8 mouse cellular contexts compared by ENCODE assay signal in the genomic region with DNA sequence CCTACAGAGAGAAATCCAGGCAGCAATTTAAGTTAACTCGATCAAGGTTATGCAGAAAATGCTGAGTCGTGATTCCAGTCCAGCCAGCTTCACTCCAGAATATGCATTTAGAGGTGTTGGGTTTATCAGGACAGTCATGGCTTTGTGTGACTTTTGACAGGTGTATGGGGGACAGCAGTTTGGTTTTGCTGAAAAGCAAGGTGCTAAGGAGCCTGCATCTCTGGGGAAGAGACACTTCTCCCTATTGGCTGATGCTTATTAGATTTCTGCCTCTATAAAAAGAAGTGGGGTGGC. TPM values are rescaled to one million over a fixed set of nuclear protein-coding genes. Genes with fewer than 3 reads are reported as not detected.
DNase-seq lines count a peak whose midpoint lies in the region; ATAC-seq and TF ChIP-seq lines count a peak whose summit lies in the region.

No protein-coding gene starts in this region.

- H3K4me2 ChIP-seq in CH12.LX (ENCODE audit: insufficient read depth, low read depth, poor library complexity, severe bottlenecking) = no peak overlapping the region; the same call in 1 of the 2 replicates
- H3K4me2 ChIP-seq in forebrain, embryonic 15.5 days (replicated peaks) = peak overlapping the region; percentile 97
- H3K4me2 ChIP-seq in liver, embryonic 12.5 days = peak overlapping the region; percentile 99

- H3K27me3 ChIP-seq in CH12.LX (replicated peaks) = peaks cover 8% of the 10 kb centered on the region
- H3K27me3 ChIP-seq in forebrain, embryonic 15.5 days = no peaks in the 10 kb centered on the region
- peaks cover 18% of the 10 kb centered on the region for H3K27me3 ChIP-seq in liver, embryonic 12.5 days (replicated peaks)

- peak overlapping the region; percentile 98 for H3K4me3 ChIP-seq in gastrocnemius, adult 2 months
- H3K4me3 ChIP-seq in CH12.LX (replicated peaks in 1 of 3; ENCODE audit: low read depth in 2 of 3, low read length in 2 of 3, poor library complexity in 1 of 3) = no peak overlapping the region
- peak overlapping the region; percentile 99 for H3K4me3 ChIP-seq in forebrain, embryonic 15.5 days
- H3K4me3 ChIP-seq in liver, embryonic 12.5 days = peak overlapping the region; percentile 86

- TF ChIP-seq CTCF in gastrocnemius, adult 2 months (IDR thresholded peaks at IDR 0.05) = no peak
- TF ChIP-seq CTCF in CH12.LX (conservative IDR thresholded peaks at IDR 0.05 in 1 of 2, IDR thresholded peaks at IDR 0.05 in 1 of 2; ENCODE audit: low read depth in 2 of 2, low read length in 2 of 2) = no peak

- peak overlapping the region; percentile 99 for H3K27ac ChIP-seq in gastrocnemius, adult 2 months
- no peak overlapping the region for H3K27ac ChIP-seq in CH12.LX (ENCODE audit: insufficient read depth, low read depth)
- peak overlapping the region; percentile 98 for H3K27ac ChIP-seq in forebrain, embryonic 15.5 days (replicated peaks)
- no peak overlapping the region for H3K27ac ChIP-seq in liver, embryonic 12.5 days

- H3K9ac ChIP-seq in CH12.LX (ENCODE audit: insufficient read depth, low read depth) = no peak overlapping the region
- peak overlapping the region; percentile 86 for H3K9ac ChIP-seq in forebrain, embryonic 15.5 days (replicated peaks)
- no peak overlapping the region for H3K9ac ChIP-seq in liver, embryonic 12.5 days

- no peak for TF ChIP-seq RAD21 in CH12.LX (IDR thresholded peaks at IDR 0.05; ENCODE audit: low read depth, low read length)

- intact Hi-C loops in gastrocnemius, adult 2 months (cut with DNase I) = no loop called here
- intact Hi-C loops in gastrocnemius, postnatal 14 days (cut with DNase I; ENCODE audit: low total_unique reads) = no loop called here

- no peak for TF ChIP-seq EP300 in CH12.LX (IDR thresholded peaks at IDR 0.05; ENCODE audit: low read length)

- WGBS in forebrain, embryonic 15.5 days = 17% methylated on average over 2 of the region's 2 CpGs
- 22% methylated on average over 2 of the region's 2 CpGs for WGBS in liver, embryonic 12.5 days (ENCODE audit: insufficient replicate concordance)

- no peaks in the 10 kb centered on the region for H3K36me3 ChIP-seq in CH12.LX (replicated peaks in 1 of 2; ENCODE audit: control insufficient read depth in 1 of 2, insufficient read depth in 1 of 2, low read length in 1 of 2)
- H3K36me3 ChIP-seq in forebrain, embryonic 15.5 days = no peaks in the 10 kb centered on the region
- no peaks in the 10 kb centered on the region for H3K36me3 ChIP-seq in liver, embryonic 12.5 days

- no peaks in the 10 kb centered on the region for H3K79me2 ChIP-seq in CH12.LX (replicated peaks; ENCODE audit: control insufficient read depth, extremely low read depth, insufficient read depth, poor library complexity, severe bottlenecking)

- ATAC-seq in forebrain, embryonic 15.5 days (replicated peaks) = no peak
- no peak for ATAC-seq in liver, embryonic 12.5 days
- ATAC-seq in activated CD4-positive, CD25-positive, alpha-beta regulatory T cell, adult 4 months = no peak

- dilution Hi-C loops in CH12.LX (cut with MboI; ENCODE audit: extremely low pct_ligation_motif_present, extremely low pct_unique_long_range_greater_than_20kb, low sequenced_read_pairs) = no loop called here

- in situ Hi-C loops in CH12.LX (cut with MboI; ENCODE audit: low pct_ligation_motif_present, low pct_unique_long_range_greater_than_20kb, low sequenced_read_pairs) = loop anchor here (25.0 kb wide), 1 partner anchor 200 kb away; no protein-coding TSS in a partner anchor

- peaks cover 0 to 13% of the 10 kb centered on the region in 2 experiments; a peak in 2 of 4 replicates for H3K4me1 ChIP-seq in CH12.LX (ENCODE audit: control insufficient read depth in 1 of 2, insufficient read depth in 2 of 2)
- H3K4me1 ChIP-seq in forebrain, embryonic 15.5 days = peaks cover 44% of the 10 kb centered on the region
- H3K4me1 ChIP-seq in liver, embryonic 12.5 days = peaks cover 26% of the 10 kb centered on the region

- H3K9me3 ChIP-seq in CH12.LX (replicated peaks; ENCODE audit: low read length) = no peaks in the 10 kb centered on the region
- no peaks in the 10 kb centered on the region for H3K9me3 ChIP-seq in forebrain, embryonic 15.5 days
- no peaks in the 10 kb centered on the region for H3K9me3 ChIP-seq in liver, embryonic 12.5 days (replicated peaks)

- no peak for TF ChIP-seq POLR2A in CH12.LX (IDR thresholded peaks at IDR 0.05; ENCODE audit: low read depth, low read length)

- DNase-seq in gastrocnemius, adult 2 months = no peak
- no peak for DNase-seq in gastrocnemius, postnatal 14 days
- no peak for DNase-seq in CH12.LX (ENCODE audit: extremely low read depth)
- DNase-seq in layer of hippocampus, postnatal 10 days (ENCODE audit: low spot score in 2 of 2) = no peak
- DNase-seq in left cerebral cortex, adult 8-10 months (ENCODE audit: low spot score in 2 of 2) = no peak

TF ChIP-seq in CH12.LX, 34 proteins besides CTCF, POLR2A, EP300 and RAD21:
- TF ChIP-seq MAFK (IDR thresholded peaks at IDR 0.05; ENCODE audit: insufficient replicate concordance, low read length) (peak; percentile 88), IRF4 (IDR thresholded peaks at IDR 0.05; ENCODE audit: low read depth, low read length) (no peak)

RNA-seq across cellular contexts. Expression of a gene that starts 1.3 kb away (rescaled TPM):
- 1 to 10 TPM; 7.1 to 8.0 TPM for total RNA-seq in gastrocnemius, adult 2 months (2021)
- total RNA-seq in gastrocnemius, postnatal 14 days (2021) = 10 to 100 TPM; 10.4 to 10.9 TPM
- total RNA-seq in CH12.LX (2012; rRNA removed) (1.5 and 1.9 TPM in 2 replicates), CH12.LX (2014; rRNA removed) (1.9 and 2.1 TPM in 2 replicates)
- 1.7 and 1.9 TPM in 2 replicates for polyA plus RNA-seq in CH12.LX (2012; ENCODE audit: insufficient read length, low read depth)
- polyA plus RNA-seq in forebrain, embryonic 15.5 days (2015; fragmentation: Nextera tagmentation; extraction: Ambion mirVana) = 8.0 and 8.9 TPM in 2 replicates
- polyA plus RNA-seq in liver, embryonic 12.5 days (2016; fragmentation: Nextera tagmentation; extraction: Ambion mirVana) = 1.8 and 2.0 TPM in 2 replicates
- under 1 TPM; 0.13 to 0.33 TPM for polyA plus RNA-seq in activated CD4-positive, CD25-positive, alpha-beta regulatory T cell, adult 4 months (2017; shearing (Covaris generic))
- total RNA-seq in layer of hippocampus, postnatal 10 days (2021) = 10 to 100 TPM; 69.7 to 72.4 TPM
- total RNA-seq in left cerebral cortex, adult 8-10 months (2022) = 10 to 100 TPM; 89.3 to 99.2 (median 94.1) TPM

Comparison
In these comparisons a context has a peak if more than half of its experiments do, and no peak if none do; other contexts are left out.
1. H3K27ac ChIP-seq: peak in gastrocnemius, adult 2 months (single experiment) and forebrain, embryonic 15.5 days (single experiment); none in CH12.LX (single experiment) and liver, embryonic 12.5 days (single experiment).
2. H3K4me3 ChIP-seq: peak in gastrocnemius, adult 2 months (single experiment), forebrain, embryonic 15.5 days (single experiment) and liver, embryonic 12.5 days (single experiment); none in CH12.LX (0 of 3).
3. RNA of a gene that starts 1.3 kb away (total RNA-seq): 89.3 to 99.2 TPM in left cerebral cortex, adult 8-10 months and 69.7 to 72.4 TPM in layer of hippocampus, postnatal 10 days; 10.4 to 10.9 TPM in gastrocnemius, postnatal 14 days, 7.1 to 8.0 TPM in gastrocnemius, adult 2 months and 1.5 to 2.1 TPM in CH12.LX; every median in the first group is over 4 times any median in the second.